Mouse (Mus musculus) midbrain, embryonic 16.5 days (tissue): ENCODE measurements around the gene Epn1. TPM values are rescaled to one million over a fixed set of nuclear protein-coding genes. Genes with fewer than 3 reads are reported as not detected.
"Not testable (repeated sequence)": the region's sequence is repeated elsewhere in the genome, so short reads cannot be mapped to it uniquely, and the experiment has no call there.

Experiments used
- ATAC-seq: fragments of 200-750 bp; cut with Nextera tagmentation; 2 replicates; pipeline ENCODE4 v1.8.0; 2017; ENCODE audit warnings: moderate TSS enrichment
- H3K27ac ChIP-seq: fragments of 300-500 bp; sonication (generic); 2 replicates; pipeline ENCODE4 v1.5.1; 2014; ENCODE audit warnings: mild to moderate bottlenecking, low read length, mixed read lengths
- H3K27me3 ChIP-seq: fragments of 300-500 bp; sonication (generic); 2 replicates; pipeline ENCODE4 v1.6.1; 2014; ENCODE audit warnings: low read depth, low read length, mixed read lengths; ENCODE audit not compliant: control insufficient read depth, insufficient read depth
- H3K36me3 ChIP-seq: fragments of 300-500 bp; sonication (generic); 2 replicates; pipeline ENCODE4 v1.6.1; 2014; ENCODE audit warnings: mild to moderate bottlenecking, low read length, moderate library complexity, mixed read lengths; ENCODE audit not compliant: control insufficient read depth, insufficient read depth
- H3K4me1 ChIP-seq: fragments of 300-500 bp; sonication (generic); 2 replicates; pipeline ENCODE4 v1.6.1; 2014; ENCODE audit warnings: mild to moderate bottlenecking, low read length, mixed read lengths; ENCODE audit not compliant: control insufficient read depth, insufficient read depth
- H3K4me2 ChIP-seq: fragments of 300-500 bp; sonication (generic); 2 replicates; pipeline ENCODE4 v1.6.1; 2014; ENCODE audit warnings: mild to moderate bottlenecking, low read length, mixed read lengths
- H3K4me3 ChIP-seq: fragments of 300-500 bp; sonication (generic); 2 replicates; pipeline ENCODE4 v1.5.1; 2014; ENCODE audit warnings: low read depth, mild to moderate bottlenecking, low read length, moderate library complexity, mixed read lengths
- H3K9ac ChIP-seq: fragments of 300-500 bp; sonication (generic); 2 replicates; pipeline ENCODE4 v1.6.1; 2014; ENCODE audit warnings: low read depth, low read length, mixed read lengths
- H3K9me3 ChIP-seq: fragments of 300-500 bp; sonication (generic); replicated peaks from 2 replicates; pipeline ENCODE4 v1.6.1; 2014; ENCODE audit warnings: mild to moderate bottlenecking, low read length, mixed read lengths; ENCODE audit not compliant: control insufficient read depth, poor library complexity, severe bottlenecking
- WGBS: fragments of 180-500 bp; shearing (Covaris S2); extraction: QIAGEN DNeasy Blood & Tissue Kit; methylation state at CpG from one replicate; pipeline ENCODE4 v1.1.7; 2014; 5-methylcytosine and 5-hydroxymethylcytosine counted together
- polyA plus RNA-seq: library from polyadenylated mRNA; unstranded; fragments of >200 nt; fragmentation: Nextera tagmentation; extraction: Ambion mirVana; gene quantifications from 2 replicates; pipeline ENCODE4 v1.2.1, GENCODE M21; 2015

Epn1 gene
- polyA plus RNA-seq, 1 experiment from 2014 or later, result 120 TPM

DNA sequence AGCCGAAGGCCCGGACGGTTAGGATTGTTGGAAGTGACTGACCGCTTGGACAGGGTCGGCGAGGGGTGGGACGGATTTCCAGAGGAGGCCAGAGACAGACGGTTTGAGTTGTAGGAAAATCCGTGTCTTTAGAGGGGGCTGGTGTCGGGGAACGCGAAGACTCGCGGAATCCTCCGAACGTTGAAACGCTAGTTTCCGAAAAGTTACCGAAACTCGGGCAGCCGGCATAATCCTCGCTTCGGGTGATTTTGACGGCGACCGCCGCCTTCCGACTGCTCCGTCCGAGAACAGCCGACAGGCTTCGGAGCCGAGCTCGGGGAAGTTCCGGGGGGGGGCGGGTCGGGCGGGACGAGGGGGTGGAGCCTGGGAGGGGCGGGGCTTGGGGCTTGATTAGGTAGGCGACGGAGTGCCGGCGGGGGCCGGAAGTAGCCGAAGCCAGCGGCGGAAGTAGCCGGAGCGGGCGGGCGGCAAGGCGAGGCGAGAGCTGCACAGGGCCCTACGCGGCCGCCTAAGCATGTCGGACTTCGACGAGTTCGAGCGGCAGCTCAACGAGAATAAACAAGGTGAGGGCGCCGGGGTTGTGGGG, 18.2 kb upstream of the Epn1 start, which contains the start of gene U2af2:
Gene U2af2 (plus strand): TSS at position 370 of the 586 bp plus-strand sequence.
- Histone ChIP-seq H3K4me1 (peaks cover 51% of the 10 kb centered on the region), H3K4me3 (peak within 1 kb of the TSS; percentile 61), H3K36me3 (peaks cover 6% of the 10 kb centered on the region; the same call in 1 of the 2 replicates), H3K4me2 (peak within 1 kb of the TSS; percentile 83), H3K9ac (peak within 1 kb of the TSS; percentile 84), H3K9me3 (no peaks in the 10 kb centered on the region), H3K27ac (peak within 1 kb of the TSS; percentile 99), H3K27me3 (no peaks in the 10 kb centered on the region; the same call in 1 of the 2 replicates)
- peak; percentile 80 for ATAC-seq
- 0% methylated on average over 62 of the region's 65 CpGs for WGBS

DNA sequence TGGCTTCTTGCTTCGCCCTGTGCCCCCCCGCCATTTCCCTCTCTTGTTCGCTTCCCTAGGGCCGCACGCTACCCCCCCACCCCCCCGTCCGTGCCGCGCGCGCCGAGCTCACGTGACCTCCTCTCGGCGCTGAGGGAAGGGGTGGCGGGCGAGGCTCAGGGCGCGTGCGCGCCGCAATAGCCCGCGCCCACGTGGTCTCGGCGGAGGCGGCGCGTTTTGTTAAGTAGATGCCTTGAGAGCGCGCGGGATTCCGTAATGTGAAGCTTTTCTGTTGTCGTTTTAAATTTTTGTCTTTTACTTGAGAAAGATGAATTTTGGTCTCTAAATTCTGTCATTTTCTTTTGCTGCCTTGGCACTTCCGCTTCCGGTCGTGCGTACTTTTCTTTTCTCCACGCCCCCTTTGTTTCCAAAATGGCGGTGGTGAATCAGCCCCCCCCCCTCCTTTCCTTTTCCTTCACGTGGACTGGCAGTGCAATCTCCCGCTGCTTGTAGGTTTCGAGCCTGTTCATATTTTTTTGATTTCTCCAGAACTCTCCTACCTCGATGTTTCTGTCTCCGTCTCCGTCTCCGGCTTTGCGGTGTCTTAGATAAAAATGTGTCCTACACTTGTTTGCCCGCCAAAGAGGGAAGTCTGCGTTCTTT, 17.6 kb upstream of the Epn1 start:
- Histone ChIP-seq H3K4me2 (peak overlapping the region; percentile 83), H3K4me3 (peak overlapping the region; percentile 61), H3K36me3 (peaks cover 6% of the 10 kb centered on the region; the same call in 1 of the 2 replicates), H3K9me3 (no peaks in the 10 kb centered on the region), H3K27me3 (no peaks in the 10 kb centered on the region; the same call in 1 of the 2 replicates), H3K4me1 (peaks cover 49% of the 10 kb centered on the region), H3K9ac (peak overlapping the region; percentile 84), H3K27ac (peak overlapping the region; percentile 99)
- peak; percentile 22 for ATAC-seq
- WGBS, result under 1% methylated on average over 51 of the region's 51 CpGs

DNA sequence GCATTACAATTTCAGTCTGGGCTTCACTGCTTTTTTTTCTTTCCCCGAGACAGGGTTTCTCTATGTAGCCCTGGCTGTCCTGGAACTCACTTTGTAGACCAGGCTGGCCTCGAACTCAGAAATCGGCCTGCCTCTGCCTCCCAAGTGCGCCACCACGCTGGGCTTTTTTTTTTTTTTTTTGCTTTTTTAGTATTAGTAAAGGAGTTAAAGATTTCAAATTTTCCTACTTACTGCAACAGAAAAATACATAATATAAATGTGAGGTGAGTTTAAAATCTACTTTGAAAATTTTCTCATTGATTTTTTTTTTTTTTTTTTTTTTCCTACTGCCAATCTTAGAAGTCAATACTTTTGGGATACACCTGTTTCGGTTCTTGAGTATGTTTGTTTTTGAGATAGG, 15.1 kb upstream of the Epn1 start:
- Histone ChIP-seq H3K9ac (no peak overlapping the region), H3K4me1 (peaks cover 32% of the 10 kb centered on the region), H3K4me2 (no peak overlapping the region), H3K9me3 (no peaks in the 10 kb centered on the region), H3K27ac (no peak overlapping the region), H3K27me3 (no peaks in the 10 kb centered on the region), H3K4me3 (no peak overlapping the region), H3K36me3 (peaks cover 23% of the 10 kb centered on the region)
- ATAC-seq, result no peak
- WGBS, result 96% methylated on average over 6 of the region's 6 CpGs

DNA sequence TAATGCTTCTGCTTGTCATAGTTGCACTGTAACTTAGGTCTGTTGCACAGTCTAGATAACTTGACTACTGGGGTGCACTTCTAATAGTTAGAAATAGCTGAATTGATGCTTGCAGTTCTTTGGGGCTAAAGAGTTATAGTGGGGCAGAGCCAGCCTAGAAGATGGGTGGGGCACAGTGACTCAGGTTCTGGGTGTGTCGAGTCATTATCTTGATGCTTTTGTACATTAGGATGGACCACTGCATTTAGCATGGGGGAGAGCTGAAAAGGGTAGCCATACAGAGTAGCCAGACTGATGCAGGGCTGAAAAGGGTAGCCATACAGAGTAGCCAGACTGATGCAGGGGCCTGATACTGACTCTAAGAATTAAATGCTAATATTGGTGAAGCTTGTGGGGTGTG, 6.4 kb upstream of the Epn1 start:
- no peak for ATAC-seq
- Histone ChIP-seq H3K4me3 (no peak overlapping the region), H3K9me3 (no peaks in the 10 kb centered on the region), H3K27me3 (no peaks in the 10 kb centered on the region), H3K4me2 (no peak overlapping the region), H3K27ac (no peak overlapping the region), H3K36me3 (peaks cover 53% of the 10 kb centered on the region), H3K9ac (no peak overlapping the region), H3K4me1 (no peaks in the 10 kb centered on the region)
- 83% methylated on average over 1 of the region's 1 CpGs for WGBS

DNA sequence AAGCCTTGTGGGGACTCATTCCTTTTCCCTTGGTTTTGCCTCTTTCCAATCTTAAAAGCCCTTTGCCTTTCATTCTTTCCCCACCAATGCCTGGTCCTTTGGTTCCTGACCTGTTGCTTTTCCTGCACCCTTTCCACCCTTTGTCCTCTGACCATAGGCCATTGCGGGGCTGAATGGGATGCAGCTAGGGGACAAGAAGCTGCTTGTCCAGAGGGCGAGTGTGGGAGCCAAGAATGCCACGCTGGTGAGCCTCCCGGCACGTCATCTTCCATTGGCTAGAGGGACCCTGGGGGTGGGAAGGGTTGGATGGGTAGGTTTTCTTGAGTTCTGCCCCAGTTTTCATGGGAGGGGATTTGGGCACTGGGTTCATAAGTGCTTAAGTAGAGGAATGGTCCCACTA, 5.1 kb upstream of the Epn1 start:
- Histone ChIP-seq H3K9ac (no peak overlapping the region), H3K4me1 (no peaks in the 10 kb centered on the region), H3K9me3 (no peaks in the 10 kb centered on the region), H3K36me3 (peaks cover 46% of the 10 kb centered on the region), H3K4me2 (no peak overlapping the region), H3K27ac (no peak overlapping the region), H3K4me3 (no peak overlapping the region), H3K27me3 (no peaks in the 10 kb centered on the region)
- WGBS, result 96% methylated on average over 5 of the region's 5 CpGs
- no peak for ATAC-seq

DNA sequence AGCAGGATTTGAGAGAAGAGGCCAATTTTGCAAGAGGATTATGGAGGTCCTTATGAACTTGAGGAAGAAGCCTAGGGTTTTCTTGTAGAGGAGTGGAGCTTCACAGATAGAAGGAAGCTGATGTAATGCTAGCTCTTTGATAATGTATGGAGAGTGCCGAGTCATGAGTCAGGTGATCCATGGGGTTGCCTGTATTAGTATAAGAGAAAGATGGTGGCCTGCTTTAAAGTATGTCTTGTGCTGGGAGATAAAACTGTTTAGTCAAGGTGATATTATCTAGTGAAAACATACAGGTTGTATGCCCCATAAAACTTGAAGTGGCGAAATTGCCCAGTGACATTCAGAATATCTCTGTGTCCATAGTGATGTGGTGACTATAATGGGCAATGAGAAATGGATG, 3.1 kb upstream of the Epn1 start:
- no peak overlapping the region for H3K27ac ChIP-seq
- H3K36me3 ChIP-seq, result peaks cover 31% of the 10 kb centered on the region
- no peaks in the 10 kb centered on the region for H3K27me3 ChIP-seq
- ATAC-seq, result no peak
- H3K4me1 ChIP-seq, result peaks cover 11% of the 10 kb centered on the region
- H3K9ac ChIP-seq, result no peak overlapping the region
- no peak overlapping the region for H3K4me2 ChIP-seq
- WGBS, result 91% methylated on average over 2 of the region's 2 CpGs
- no peak overlapping the region for H3K4me3 ChIP-seq
- H3K9me3 ChIP-seq, result no peaks in the 10 kb centered on the region

DNA sequence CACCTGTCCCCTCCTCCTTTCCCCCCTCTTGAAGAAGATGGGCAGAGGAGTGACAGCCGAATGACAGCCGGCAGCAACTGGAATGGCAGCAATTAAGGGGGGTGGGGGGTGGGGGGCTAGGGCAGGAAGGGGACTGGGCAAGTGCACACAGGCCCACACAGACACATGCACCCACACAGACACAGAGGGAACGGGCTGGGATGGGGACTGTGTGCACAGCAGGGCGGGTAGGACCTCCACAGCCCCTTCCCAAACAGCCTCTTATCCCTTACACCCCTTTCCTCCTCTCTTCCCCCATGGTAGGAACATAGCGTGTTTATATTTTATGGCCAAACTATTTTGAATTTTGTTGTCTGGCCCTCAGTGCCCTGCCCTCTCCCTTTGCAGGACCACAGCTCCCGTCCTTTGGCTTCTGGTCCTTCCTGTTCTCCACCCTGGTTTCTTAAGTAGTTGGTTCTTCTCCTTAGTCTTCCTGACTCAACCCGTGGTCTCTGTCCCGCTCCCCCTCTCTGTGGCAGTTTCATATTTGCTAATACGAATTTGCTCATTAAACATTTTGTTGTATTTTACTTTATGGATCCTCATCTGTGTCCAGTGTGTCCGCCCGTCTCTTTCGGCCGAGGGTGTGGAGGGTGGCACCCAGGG, 548 bp upstream of the Epn1 start:
- Histone ChIP-seq H3K9ac (peak overlapping the region; percentile 96), H3K36me3 (peaks cover 20% of the 10 kb centered on the region), H3K27ac (peak overlapping the region; percentile 89), H3K4me2 (peak overlapping the region; percentile 63), H3K4me1 (peaks cover 24% of the 10 kb centered on the region), H3K4me3 (peak overlapping the region; percentile 99)
- peak; percentile 62 for ATAC-seq
- H3K27me3 ChIP-seq, H3K9me3 ChIP-seq: not testable (repeated sequence)
- 46% methylated on average over 7 of the region's 13 CpGs for WGBS

DNA sequence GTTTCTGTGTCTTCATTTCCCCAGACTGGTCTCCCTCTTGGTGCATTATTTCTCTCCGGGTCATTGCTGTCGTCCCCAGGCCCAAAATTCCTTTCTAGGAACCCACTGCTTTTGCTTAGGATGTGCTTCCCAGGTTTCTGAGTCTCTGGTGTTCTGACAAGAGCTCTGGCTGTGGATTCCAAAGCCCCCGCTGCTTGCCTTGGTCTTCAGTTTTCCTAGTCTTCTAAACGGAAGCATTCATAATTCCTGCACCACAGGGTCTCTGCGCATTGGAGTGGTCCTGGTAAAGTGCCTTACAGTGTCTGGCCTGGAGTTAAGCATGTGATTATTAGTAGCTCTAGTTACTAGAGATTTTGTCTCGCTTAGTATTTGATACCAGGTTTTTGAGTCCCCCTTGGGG, 780 bp downstream of the Epn1 start:
- Histone ChIP-seq H3K9me3 (no peaks in the 10 kb centered on the region), H3K9ac (peak overlapping the region; percentile 96), H3K4me3 (peak overlapping the region; percentile 99), H3K27ac (peak overlapping the region; percentile 89), H3K4me2 (peak overlapping the region; percentile 63), H3K4me1 (peaks cover 24% of the 10 kb centered on the region), H3K36me3 (peaks cover 13% of the 10 kb centered on the region), H3K27me3 (no peaks in the 10 kb centered on the region)
- 15% methylated on average over 6 of the region's 6 CpGs for WGBS
- ATAC-seq, result no peak

DNA sequence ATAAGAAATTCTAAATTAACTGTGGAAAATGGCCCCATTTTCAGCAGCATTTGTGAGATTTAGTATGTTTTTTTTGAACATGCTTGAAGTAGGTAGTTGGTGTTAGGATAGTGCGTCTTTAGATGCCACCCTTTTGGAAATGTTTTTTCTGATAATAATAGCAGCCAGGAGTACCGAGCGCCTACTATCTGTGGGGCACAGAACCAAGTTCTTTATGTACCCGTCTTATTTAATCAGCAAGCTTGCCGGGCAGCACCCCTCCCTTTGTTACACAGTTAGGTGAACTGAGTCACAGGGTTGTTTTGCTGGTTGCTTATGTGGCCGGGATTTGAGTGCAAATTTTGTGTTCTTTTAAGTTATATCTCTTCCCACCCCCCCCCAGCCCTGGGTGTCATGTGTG, 1.2 kb downstream of the Epn1 start:
- Histone ChIP-seq H3K4me3 (peak overlapping the region; percentile 99), H3K27me3 (no peaks in the 10 kb centered on the region), H3K9me3 (no peaks in the 10 kb centered on the region), H3K4me1 (peaks cover 24% of the 10 kb centered on the region), H3K4me2 (peak overlapping the region; percentile 63), H3K9ac (peak overlapping the region; percentile 20; the same call in 1 of the 2 replicates), H3K27ac (no peak overlapping the region), H3K36me3 (peaks cover 12% of the 10 kb centered on the region)
- 71% methylated on average over 6 of the region's 6 CpGs for WGBS
- ATAC-seq, result no peak
